Mouse (Mus musculus) heart, postnatal 0 days (tissue): ENCODE measurements around the gene Scrn3. TPM values are rescaled to one million over a fixed set of nuclear protein-coding genes. Genes with fewer than 3 reads are reported as not detected.

Experiments
- ATAC-seq: fragments of 200-750 bp; cut with Nextera tagmentation; 2 replicates; pipeline ENCODE4 v1.8.0; 2017; ENCODE audit warnings: low read depth, moderate number of reproducible peaks, moderate library complexity; ENCODE audit not compliant: insufficient read depth
- DNase-seq: peaks from one replicate; pipeline ENCODE4 v3.0.0-alpha.2; 2016; ENCODE audit warnings: low spot score
- H3K27ac ChIP-seq: fragments of 300-500 bp; sonication (generic); 2 replicates; pipeline ENCODE4 v1.5.1; 2014; ENCODE audit warnings: low read depth, mild to moderate bottlenecking
- H3K27me3 ChIP-seq: fragments of 300-500 bp; sonication (generic); 2 replicates; pipeline ENCODE4 v1.6.1; 2014; ENCODE audit warnings: low read length, mixed read lengths; ENCODE audit not compliant: control insufficient read depth, insufficient read depth
- H3K36me3 ChIP-seq: fragments of 300-500 bp; sonication (generic); replicated peaks from 2 replicates; pipeline ENCODE4 v1.6.1; 2014; ENCODE audit warnings: low read length, mixed read lengths; ENCODE audit not compliant: control insufficient read depth, insufficient read depth
- H3K4me1 ChIP-seq: fragments of 300-500 bp; sonication (generic); 2 replicates; pipeline ENCODE4 v1.6.1; 2014; ENCODE audit warnings: antibody characterized with exemption; ENCODE audit not compliant: control insufficient read depth, insufficient read depth
- H3K4me2 ChIP-seq: fragments of 300-500 bp; sonication (generic); 2 replicates; pipeline ENCODE4 v1.6.1; 2014; ENCODE audit warnings: low read depth, mild to moderate bottlenecking, low read length, moderate library complexity
- H3K4me3 ChIP-seq: fragments of 300-500 bp; sonication (generic); 2 replicates; pipeline ENCODE4 v1.5.1; 2014; ENCODE audit warnings: low read depth, low read length
- H3K9ac ChIP-seq: fragments of 300-500 bp; sonication (generic); replicated peaks from 2 replicates; pipeline ENCODE4 v1.6.1; 2014; ENCODE audit warnings: low read depth, low read length, mixed read lengths
- H3K9me3 ChIP-seq: fragments of 300-500 bp; sonication (generic); replicated peaks from 2 replicates; pipeline ENCODE4 v1.6.1; 2016; ENCODE audit warnings: low read length; ENCODE audit not compliant: control insufficient read depth
- CTCF ChIP-seq: IDR thresholded peaks from 2 replicates; pipeline ENCODE4 v1.5.1; 2016; ENCODE audit warnings: antibody characterized with exemption, control low read depth, low read depth
- EP300 ChIP-seq: IDR thresholded peaks from 2 replicates; pipeline ENCODE4 v1.6.1; 2016; ENCODE audit warnings: antibody characterized with exemption, low read depth
- WGBS: fragments of 180-500 bp; shearing (Covaris S2); extraction: QIAGEN DNeasy Blood & Tissue Kit; methylation state at CpG from one replicate; pipeline ENCODE4 v1.1.7; 2014; 5-methylcytosine and 5-hydroxymethylcytosine counted together
- polyA plus RNA-seq: library from polyadenylated mRNA; unstranded; fragments of >200 nt; fragmentation: Nextera tagmentation; extraction: Ambion mirVana; gene quantifications from 2 replicates; pipeline ENCODE4 v1.2.1, GENCODE M21; 2015
- total RNA-seq: library from RNA; depleted of rRNA; stranded (reverse); fragments of >200 nt; gene quantifications from 2 replicates; pipeline ENCODE4 v1.2.3, GENCODE M21; 2014; ENCODE audit warnings: low replicate concordance

The Scrn3 gene
- total and polyA plus RNA-seq, 2 experiments from 2014 or later: 13.8 to 16.3 TPM

DNA sequence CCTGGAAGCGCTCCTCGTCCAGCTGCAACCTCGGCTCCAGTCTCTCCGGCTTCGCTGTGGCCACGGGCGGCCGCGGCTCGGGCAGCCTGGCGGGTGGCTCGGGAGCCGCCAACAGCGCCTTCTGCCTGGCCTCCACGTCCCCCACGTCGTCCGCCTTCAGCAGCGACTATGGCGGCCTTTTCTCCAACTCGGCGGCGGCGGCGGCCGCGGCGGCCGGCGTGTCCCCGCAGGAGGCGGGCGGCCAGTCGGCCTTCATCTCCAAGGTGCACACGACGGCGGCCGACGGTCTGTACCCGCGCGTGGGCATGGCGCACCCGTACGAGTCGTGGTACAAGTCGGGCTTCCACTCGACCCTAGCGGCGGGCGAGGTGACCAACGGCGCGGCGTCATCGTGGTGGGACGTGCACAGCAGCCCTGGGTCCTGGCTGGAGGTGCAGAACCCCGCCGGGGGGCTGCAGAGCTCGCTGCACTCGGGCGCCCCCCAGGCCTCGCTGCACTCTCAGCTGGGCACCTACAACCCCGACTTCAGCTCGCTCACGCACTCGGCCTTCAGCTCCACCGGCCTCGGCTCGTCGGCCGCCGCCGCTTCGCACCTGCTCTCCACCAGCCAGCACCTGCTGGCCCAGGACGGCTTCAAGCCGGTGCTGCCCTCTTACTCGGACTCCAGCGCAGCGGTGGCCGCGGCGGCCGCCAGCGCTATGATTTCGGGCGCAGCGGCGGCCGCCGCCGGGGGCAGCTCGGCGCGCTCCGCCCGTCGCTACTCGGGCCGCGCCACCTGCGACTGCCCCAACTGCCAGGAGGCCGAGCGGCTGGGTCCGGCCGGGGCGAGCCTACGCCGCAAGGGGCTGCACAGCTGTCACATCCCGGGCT is 38.9 kb upstream of the Scrn3 start:
- Histone ChIP-seq H3K36me3 (no peaks in the 10 kb centered on the region), H3K27me3 (peaks cover 89% of the 10 kb centered on the region), H3K9ac (no peak overlapping the region), H3K4me3 (peak overlapping the region; percentile 43), H3K4me1 (peaks cover 18% of the 10 kb centered on the region), H3K27ac (no peak overlapping the region), H3K9me3 (no peaks in the 10 kb centered on the region), H3K4me2 (peak overlapping the region; percentile 62)
- TF ChIP-seq EP300 (no peak), CTCF (no peak)
- DNase-seq: no peak
- ATAC-seq: 0 out of 2 replicates have a peak, but pooled peaks have one; percentile 16
- 1% methylated on average over 93 of the region's 110 CpGs for WGBS

DNA sequence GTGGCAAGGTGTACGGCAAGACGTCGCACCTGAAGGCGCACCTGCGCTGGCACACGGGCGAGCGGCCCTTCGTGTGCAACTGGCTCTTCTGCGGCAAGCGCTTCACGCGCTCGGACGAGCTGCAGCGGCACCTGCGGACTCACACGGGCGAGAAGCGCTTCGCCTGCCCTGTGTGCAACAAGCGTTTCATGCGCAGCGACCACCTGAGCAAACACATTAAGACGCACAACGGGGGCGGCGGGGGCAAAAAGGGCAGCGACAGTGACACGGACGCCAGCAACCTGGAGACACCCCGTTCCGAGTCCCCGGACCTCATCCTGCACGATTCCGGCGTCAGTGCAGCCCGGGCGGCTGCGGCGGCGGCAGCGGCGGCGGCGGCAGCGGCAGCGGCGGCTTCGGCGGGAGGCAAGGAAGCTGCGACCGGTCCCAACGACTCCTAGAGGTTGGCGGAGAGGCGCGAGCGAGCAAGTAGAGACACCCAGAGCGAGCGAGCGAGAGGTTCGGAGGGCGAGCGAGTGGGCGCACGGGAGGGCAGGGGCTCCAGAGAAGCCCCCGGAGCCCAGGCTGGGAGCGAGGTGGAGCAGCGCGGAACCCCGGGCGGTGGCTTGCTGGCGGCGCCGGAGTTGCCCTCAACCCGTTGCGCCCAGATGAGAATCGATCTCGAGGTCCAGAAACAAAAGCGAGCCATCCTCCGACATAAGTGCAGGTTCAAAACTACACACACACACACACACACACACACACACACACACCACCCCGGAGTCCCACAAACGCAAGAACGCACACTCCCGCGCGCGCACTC is 38.1 kb upstream of the Scrn3 start:
- no peaks in the 10 kb centered on the region for H3K36me3 ChIP-seq
- H3K4me3 ChIP-seq: peak overlapping the region; percentile 43
- no peak for ATAC-seq
- H3K4me2 ChIP-seq: peak overlapping the region; percentile 62
- H3K27me3 ChIP-seq: peaks cover 89% of the 10 kb centered on the region
- H3K27ac ChIP-seq: no peak overlapping the region
- peaks cover 18% of the 10 kb centered on the region for H3K4me1 ChIP-seq
- TF ChIP-seq EP300: no peak
- TF ChIP-seq CTCF: no peak
- DNase-seq: no peak
- H3K9ac ChIP-seq: no peak overlapping the region
- H3K9me3 ChIP-seq: no peaks in the 10 kb centered on the region
- 1% methylated on average over 88 of the region's 88 CpGs for WGBS

DNA sequence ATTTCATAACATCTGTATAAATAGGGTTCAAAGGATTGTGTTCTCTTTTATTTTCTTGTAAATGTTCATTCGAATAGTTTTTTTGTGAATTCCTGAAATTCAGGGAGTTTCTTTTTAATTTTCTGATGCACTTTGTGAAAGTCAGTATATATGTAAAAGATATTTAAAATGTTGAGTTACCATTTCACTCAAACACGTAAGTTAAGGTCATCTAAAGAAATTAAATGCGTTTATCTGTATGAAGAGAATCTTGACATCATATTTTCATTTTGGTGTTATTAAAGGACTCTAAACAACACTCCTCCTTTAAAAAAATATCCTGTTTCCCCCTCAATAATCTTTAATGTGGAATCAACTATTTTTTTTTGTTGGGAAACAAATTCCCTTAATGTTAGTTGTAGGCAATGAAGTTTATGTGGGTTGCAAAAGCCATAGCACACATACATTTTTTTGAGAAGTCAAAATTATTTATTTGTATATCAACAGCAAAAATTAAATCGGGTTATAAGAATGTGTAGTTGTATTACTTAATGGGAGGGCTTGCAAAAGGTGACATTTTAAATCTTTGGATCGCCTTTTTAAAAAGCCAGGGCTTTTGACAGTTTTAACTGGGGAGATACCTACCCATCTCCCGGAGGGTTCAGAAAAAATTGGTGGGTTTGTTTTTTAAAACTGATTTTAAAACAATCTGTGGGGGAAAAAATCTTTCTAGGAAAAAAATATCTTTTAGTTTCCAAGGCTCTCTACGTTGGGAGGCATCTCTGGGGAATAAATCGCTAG is 37.0 kb upstream of the Scrn3 start:
- no peaks in the 10 kb centered on the region for H3K9me3 ChIP-seq

GRCm38 (mm10) chr2:73276141-73276571 is 36.2 kb upstream of the Scrn3 start:
- peaks cover 90% of the 10 kb centered on the region for H3K27me3 ChIP-seq
- no peak overlapping the region for H3K27ac ChIP-seq
- H3K4me3 ChIP-seq: no peak overlapping the region
- no peak overlapping the region for H3K9ac ChIP-seq
- no peak overlapping the region for H3K4me2 ChIP-seq
- WGBS: 5% methylated on average over 6 of the region's 6 CpGs
- DNase-seq (no peak), ATAC-seq (no peak)
- H3K9me3 ChIP-seq: no peaks in the 10 kb centered on the region
- H3K36me3 ChIP-seq: no peaks in the 10 kb centered on the region
- TF ChIP-seq CTCF (no peak), EP300 (no peak)
- H3K4me1 ChIP-seq: peaks cover 13% of the 10 kb centered on the region

More for the DNA sequence above, 37.0 kb upstream of the Scrn3 start:
- no peak overlapping the region for H3K4me3 ChIP-seq
- ATAC-seq (no peak), DNase-seq (no peak)
- no peak overlapping the region for H3K9ac ChIP-seq
- no peak overlapping the region for H3K4me2 ChIP-seq
- TF ChIP-seq EP300: no peak
- peaks cover 18% of the 10 kb centered on the region for H3K4me1 ChIP-seq
- peaks cover 90% of the 10 kb centered on the region for H3K27me3 ChIP-seq
- WGBS: 16% methylated on average over 8 of the region's 8 CpGs
- H3K27ac ChIP-seq: no peak overlapping the region
- no peaks in the 10 kb centered on the region for H3K36me3 ChIP-seq

DNA sequence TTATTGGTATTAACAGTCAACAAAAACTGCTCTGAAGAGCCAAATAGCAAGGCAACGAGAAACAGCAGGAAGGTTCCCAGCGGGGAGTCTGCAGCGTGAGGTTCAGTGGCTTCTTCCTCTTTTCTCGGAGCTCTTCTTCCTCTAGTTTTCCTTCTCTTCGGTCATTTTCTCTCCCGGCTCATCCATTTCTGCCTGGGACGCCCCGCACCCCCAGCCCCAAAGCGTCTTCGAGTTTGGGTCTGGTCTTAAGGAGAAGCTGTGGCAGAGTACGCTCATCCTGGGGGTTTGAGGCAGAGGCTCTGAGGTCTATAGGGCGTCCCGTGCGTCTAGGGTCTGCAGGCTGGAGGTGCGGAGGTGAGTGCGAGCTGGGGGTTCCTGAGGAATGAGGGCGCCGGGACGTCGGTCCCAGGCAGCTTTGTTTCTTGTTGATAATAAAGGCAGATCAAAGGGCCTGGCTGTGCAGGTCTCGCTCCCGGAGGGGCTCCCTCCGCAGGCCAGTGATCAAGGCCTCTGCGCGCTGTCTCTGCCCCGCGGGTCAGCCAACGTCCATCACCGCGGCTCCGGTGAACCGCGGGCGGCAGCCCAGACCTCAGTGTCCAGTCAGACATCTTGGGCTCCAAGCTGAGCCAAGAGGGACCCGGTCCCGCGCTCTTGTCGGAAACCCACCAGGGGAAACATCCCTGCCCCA is 35.2 kb upstream of the Scrn3 start:
- 4% methylated on average over 38 of the region's 38 CpGs for whole genome bisulfite sequencing
- DNase-seq: no peak
- no peak for ATAC-seq
- H3K27ac ChIP-seq: no peak overlapping the region
- no peaks in the 10 kb centered on the region for H3K36me3 ChIP-seq
- no peak for TF ChIP-seq EP300
- no peak for TF ChIP-seq CTCF
- H3K9ac ChIP-seq: no peak overlapping the region
- H3K4me2 ChIP-seq: no peak overlapping the region
- no peaks in the 10 kb centered on the region for H3K9me3 ChIP-seq
- peak overlapping the region; percentile 6; the same call in 1 of the 2 replicates for H3K4me3 ChIP-seq
- H3K27me3 ChIP-seq: peaks cover 92% of the 10 kb centered on the region
- H3K4me1 ChIP-seq: peaks cover 12% of the 10 kb centered on the region; the same call in 1 of the 2 replicates
